Mouse (Mus musculus) brain, embryonic 14.5 days (tissue): ENCODE results near the gene Fam71b.

Experiments used
- CTCF ChIP-seq: fragments of 200-500 bp; IDR thresholded peaks from 2 replicates; pipeline ENCODE4 v1.5.1; 2012; ENCODE audit warnings: inconsistent platforms, mild to moderate bottlenecking, moderate library complexity, borderline replicate concordance; ENCODE audit not compliant: insufficient read depth, insufficient read length; ENCODE audit errors: extremely low read depth
- POLR2A ChIP-seq: fragments of 200-500 bp; IDR thresholded peaks from 2 replicates; pipeline ENCODE4 v1.6.1; 2012; ENCODE audit warnings: mild to moderate bottlenecking, inconsistent platforms, borderline replicate concordance; ENCODE audit not compliant: poor library complexity, insufficient read depth, insufficient read length, severe bottlenecking; ENCODE audit errors: extremely low read depth

GRCm38 (mm10) chr11:46443979-46444378 is 47.6 kb downstream of the Fam71b start:
- no peak for TF ChIP-seq CTCF
- TF ChIP-seq POLR2A = no peak
